Mouse (Mus musculus) telencephalon, adult 2 months (tissue): Measurements from ENCODE around the gene Cfap54.

Source experiments
- DNase-seq: peaks from one replicate; pipeline ENCODE4 v3.0.0-alpha.2; 2011; ENCODE audit warnings: low read depth, low spot score

Cfap54 gene

DNA sequence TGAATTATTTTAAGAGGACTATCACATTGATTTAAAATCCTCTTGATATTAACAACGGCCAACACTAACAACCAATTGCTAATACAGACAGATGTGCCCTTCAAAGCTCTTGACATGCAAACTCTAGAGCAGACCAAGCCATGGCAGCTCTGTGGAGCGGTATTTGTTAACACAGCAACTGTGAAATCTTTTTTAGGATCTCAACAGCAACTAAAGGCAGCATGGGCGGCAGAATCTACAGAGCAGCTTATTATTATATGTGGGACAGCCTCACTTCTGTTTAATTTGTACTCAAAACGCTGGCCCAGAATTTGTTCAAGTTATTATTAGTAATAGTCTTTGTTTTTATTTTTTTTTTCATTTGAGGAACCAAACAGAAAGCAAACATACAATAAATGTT is 28.1 kb downstream of the Cfap54 start:
- no peak for DNase-seq

DNA sequence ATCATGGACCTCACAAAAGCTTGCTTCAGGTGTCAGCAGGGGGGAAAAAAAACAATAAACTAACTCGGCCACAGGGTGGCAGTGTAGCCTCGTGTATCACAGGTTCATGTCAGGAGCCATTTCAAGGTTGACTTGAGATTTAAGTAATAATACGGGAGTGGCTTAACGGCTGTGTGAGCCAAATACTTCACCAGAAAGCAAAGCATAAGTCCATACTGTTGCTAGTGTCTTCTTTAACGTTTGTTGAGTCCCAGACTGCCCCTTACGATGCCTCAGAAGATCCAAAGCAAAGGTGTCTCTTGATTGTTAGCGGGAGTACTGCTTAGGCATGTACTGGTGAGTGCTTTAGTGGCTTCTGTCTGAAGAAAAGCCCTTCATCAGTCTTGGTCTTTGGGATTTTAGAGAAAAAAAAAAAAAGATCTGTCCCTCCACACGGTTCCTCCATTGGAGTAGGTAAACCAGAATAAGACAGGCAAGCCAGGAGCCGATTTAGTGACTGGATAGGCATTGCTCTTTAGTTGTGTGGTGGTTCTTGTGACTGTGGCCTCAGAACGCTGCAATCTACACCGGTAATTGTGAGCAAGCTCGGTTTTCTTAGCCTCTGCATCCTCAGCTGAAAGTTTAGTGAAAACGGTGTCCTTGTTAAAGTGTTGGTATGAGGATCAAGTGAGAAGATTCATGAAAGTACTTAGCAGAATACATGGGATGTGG is 30.2 kb downstream of the Cfap54 start:
- DNase-seq: peak; percentile 82

DNA sequence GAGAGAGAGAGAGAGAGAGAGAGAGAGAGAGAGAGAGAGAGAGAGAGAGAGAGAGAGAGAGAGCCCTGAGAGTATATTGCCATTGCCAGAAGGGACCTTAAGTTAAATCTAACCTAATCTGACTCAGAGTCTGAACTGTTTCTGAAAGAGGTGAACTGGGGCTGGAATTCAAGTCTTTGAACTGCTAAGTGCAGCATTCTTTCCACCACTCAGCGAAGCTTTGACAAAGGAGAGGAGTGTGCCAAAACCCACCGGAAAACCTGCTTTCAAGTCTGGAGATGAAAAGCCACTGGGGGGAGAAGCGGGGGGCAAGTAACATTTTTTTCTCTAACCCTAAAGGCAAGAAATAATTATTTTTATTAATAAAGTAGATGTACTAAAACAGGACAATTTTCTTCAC is 30.8 kb downstream of the Cfap54 start:
- DNase-seq: no peak

DNA sequence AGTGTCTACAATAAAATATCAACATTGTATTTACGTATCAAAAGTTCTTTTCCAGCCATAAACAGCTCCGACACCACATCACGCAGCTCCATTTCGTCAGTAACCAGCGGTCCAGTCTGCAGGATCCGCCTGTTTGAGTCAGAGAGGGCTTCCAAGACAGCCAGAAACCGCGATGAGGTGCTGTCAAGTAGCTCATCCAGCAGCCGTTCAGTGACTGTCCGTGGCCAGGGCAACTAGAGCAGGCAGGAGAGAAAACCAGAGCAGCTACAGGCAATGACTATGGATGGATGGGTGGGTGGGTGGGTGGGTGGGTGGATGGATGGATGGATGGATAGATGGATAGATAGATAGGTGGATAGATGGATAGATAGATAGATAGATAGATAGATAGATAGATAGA is 38.2 kb downstream of the Cfap54 start:
- DNase-seq: no peak

DNA sequence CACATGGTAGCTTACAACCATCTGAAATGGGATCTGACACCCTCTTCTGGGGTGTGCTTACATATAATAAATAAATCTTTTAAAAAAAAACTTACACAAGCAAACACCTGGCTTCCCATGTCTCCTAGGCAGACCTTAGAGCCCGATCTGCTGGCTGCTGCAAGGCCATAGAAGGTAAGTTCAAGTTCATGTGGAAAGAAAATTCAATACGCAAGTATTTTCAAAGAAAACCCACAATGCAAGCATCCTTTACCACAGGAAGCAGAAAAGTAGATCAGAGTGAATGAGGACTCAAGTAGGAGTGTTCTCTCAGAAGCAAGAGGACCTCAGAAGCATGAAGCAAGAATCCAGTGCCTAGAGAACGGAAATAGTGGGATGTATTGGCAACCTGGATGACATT is 39.6 kb downstream of the Cfap54 start:
- no peak for DNase-seq

DNA sequence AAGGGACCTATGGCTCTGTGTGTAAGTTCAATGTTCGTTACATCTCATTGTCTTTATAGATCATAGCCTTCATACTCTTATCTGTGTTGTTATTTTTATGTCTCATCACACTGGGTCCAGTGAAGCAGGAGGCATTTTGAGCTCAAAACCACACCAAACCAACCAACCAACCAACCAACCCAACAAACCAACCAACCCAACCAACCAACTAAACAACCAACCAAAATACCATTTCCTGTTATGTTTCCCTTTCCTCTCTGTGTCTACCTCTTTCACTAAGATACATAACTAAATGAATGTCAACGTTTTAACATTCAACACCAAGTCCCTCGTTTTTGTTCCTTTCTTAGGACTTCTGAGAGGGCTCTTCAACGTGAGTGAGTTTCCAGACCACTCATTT is 40.0 kb downstream of the Cfap54 start:
- no peak for DNase-seq

DNA sequence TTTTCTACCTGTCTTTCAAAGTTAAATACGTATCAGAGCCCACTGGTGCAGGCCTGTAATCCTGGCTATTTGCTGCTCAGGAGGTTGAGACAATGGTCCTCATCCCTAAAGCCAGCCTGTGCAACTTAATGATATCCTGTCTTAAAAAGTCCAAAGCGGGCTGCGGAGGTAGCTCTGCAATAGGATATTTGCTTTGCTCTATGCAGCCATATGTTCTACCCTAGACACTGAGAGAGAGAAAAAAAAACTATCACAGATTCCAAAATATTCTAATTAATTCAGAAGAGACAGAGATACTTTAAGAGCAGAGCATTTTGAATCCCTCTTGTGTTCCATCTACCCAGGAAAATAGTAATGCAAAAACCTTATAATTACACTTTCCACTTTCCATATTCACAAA is 44.9 kb downstream of the Cfap54 start:
- DNase-seq: no peak

DNA sequence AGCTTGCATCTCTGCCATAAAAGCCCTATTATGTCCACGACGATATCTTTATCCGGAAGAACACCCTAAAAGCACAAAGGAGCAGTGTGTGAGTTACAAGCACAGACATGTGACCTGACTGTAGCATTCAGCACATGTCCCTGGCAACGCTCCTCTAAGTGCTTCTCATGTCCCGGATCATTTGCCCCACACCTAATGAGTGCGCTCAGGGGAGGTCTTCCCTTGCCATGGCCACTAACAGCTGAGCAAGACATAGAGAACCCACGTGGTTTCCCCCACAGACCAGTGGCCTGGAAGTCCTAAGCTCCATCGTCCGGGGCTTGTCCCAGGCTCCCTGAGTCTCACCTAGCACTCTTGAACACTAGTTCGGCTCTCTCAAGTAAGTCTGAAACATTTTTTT is 45.9 kb downstream of the Cfap54 start:
- no peak for DNase-seq

DNA sequence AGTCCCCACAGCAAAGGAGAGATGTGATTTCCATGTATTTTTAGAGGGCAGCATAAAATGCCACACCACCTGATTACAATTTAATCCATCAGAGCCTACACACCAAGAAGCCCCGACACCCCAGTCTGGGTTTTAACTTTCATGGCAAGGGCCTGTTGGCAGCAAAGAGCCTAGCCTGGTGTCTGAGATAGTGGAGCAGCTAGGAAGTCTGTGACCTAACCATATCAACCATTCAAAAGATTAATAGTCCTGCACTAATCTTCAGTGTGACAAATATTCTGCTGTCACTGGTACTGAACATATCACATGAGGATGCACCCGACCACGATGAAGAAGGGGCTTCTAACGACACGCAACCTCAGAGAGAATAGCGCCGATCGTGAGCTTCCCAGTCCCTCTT is 58.1 kb downstream of the Cfap54 start:
- DNase-seq: no peak

DNA sequence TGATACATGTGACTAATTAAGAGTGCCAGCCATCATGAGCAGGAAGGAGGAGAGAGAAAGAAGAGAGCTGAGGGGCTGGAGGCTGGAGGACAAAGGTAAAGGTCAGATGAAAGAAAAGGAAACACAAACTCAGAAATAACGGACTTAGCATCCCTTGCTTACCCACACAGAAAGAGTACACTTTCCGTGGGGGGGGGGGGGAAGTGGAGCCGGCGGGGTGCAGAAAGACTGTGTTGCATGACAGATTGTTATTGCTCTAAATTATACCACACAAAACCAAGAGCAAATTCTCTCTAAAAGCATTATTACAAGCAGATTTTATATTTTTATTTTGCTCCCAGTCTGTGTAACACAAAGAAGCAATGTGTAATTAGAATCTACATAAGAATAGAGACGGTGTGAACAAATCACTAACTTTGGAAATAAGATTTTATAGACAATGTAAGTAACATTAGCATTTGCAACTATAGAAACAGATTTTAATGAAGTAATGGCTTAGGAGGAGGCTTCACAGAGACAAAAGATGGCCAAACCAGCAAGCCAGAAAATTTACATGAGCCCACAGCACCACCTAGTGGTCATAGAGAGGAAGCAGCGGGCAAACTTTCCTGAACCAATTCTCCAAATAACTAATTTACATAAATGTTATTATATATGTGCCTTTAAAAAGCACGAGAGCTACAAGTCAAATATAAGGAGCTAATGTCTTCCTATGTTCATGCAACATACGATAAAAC is 67.2 kb downstream of the Cfap54 start:
- DNase-seq: peak; percentile 36

DNA sequence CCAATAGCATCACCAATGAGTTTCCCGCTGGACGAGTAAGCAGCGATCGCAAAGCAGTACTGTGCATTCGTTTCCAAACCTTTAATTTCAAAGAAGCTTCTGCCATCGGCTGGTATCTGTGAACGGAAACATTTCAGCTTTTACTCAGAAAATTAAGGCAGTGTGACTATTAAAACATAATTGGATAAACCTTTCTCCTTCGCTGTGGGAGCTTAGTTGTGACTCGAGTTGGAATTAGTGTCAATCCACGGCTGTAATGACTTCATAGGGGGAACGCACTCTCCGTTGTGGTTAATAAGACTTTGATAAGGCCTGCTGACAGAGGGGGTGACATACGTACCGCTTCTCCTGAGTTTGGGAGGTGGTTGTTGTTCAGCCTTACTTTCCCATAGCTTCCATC is 70.3 kb downstream of the Cfap54 start:
- no peak for DNase-seq

DNA sequence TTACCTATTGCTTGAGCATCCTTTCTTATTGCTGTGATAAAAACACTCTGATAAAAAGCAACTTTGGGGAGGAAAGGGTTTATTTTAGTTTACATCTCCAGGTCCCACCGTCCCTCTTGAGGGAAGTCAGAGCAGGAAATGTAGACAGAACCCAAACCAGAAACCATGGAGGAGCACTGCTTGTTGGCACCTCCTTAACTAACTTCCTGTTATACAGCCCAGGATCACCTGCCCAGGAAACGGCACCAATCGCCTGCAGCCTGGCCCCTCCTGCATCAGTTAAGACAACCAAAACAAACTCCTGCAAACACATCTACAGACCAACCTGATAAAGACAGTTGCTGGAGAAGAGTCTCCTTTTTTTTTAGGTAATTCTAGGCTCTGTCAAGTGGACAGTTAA is 74.4 kb downstream of the Cfap54 start:
- no peak for DNase-seq

DNA sequence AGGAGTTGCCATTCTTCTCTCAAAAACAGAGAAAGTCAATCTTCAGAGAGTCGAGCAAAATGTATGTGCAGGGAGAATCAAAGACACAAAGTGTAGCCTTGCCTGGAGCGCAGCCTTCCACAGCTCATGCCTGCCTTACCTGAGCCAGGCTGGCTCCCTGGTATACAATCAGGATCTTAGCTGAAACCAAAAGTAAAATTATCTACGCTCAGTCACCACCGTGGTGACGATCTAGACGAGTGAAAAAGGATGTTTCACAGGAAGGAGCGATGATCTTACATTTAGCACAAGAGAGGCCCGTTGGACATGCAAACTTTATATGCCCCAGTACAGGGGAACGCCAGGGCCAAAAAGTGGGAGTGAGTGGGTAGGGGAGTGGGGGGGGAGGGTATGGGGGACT is 75.0 kb downstream of the Cfap54 start:
- DNase-seq: no peak

DNA sequence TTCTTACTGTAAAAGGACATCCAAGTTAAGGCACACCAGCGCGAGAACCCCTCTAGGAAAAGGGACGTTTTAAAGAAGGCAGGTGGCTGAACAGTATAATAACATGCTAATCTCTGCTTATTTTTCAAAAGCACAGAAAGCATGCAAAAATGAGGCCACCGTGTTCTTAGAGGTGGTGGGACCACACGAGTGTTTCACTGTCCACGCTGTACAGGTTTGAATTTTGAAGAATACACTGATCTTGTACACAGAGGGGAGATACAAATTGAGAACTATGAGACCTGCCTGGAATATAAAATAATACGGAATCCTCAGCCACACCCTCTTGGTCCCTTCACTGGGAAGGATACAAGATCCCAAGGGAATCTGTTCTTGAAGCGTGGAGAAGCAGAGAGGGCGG is 82.9 kb downstream of the Cfap54 start:
- DNase-seq: no peak

DNA sequence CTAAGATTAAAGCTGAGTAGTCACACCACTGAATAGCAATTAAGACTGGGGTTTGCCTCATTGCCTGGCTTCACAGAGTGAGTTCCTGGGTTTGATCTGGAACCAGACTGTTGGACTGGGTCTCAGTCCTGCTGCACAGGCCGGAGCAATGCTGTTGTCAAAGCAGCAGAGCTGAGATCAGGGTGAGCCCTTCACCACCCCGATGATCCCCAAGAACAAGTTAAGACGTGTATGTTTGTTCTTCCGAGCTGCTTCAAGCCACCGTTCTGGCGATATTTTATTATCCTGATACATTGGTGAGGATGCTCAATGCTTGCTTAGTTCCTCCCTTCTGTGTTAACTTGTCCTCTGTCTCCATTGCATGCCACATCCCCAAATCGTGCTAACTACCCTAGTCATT is 86.2 kb downstream of the Cfap54 start:
- DNase-seq: no peak

DNA sequence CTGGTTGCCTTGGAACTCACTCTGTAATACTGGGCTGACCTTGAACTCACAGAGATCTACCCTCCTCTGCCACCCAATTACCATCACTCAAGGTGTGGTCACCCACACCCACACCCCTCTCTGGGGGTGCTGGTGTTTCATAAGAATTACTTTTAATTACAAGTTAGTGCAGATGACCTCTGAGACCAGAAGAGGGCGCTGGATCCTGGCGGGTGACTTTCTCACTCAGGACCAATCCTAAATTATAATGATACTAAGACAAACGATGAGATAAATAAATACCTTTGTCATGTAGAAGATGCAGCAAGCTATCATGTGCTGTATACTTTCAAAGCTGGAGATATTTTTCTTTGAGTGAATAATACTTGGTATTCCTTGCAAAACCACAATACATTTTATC is 87.1 kb downstream of the Cfap54 start:
- DNase-seq: no peak

DNA sequence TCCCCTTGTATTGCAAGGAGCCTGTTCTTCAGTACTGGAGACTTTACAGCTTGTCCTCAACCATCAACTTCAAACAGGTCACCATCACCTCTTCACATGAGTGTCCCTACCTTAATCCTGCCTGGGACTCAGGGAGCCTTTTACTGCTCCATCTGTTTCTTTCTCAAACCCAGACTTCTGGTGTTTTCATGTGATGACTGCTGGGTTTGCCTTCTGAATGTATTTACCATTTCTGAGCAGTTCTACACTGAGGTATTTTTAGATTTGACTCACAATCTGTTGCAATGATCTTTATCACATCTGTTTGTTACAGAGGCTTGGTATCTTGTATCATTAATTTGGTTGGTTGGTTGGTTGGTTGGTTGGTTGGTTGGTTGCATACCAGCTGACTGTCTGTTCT is 88.9 kb downstream of the Cfap54 start:
- DNase-seq: peak; percentile 45

DNA sequence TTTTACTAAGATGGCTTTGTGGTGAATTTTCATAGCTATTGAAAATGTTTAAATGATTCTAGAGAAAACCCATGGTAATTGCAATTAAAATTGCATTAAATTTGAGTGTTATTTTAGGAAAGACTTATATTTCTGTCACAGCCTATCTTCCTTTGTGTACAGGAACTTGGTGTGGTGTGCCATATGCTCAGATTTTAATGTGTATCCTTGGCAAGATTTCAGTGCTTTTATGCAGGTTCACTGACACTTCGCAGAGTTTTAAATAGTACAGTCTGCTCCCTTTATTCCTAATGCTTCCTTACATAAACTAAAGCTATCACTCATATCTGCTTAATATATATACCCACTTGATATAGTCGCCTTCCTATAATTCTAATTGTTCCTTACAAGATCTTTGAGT is 90.8 kb downstream of the Cfap54 start:
- DNase-seq: peak; percentile 38

DNA sequence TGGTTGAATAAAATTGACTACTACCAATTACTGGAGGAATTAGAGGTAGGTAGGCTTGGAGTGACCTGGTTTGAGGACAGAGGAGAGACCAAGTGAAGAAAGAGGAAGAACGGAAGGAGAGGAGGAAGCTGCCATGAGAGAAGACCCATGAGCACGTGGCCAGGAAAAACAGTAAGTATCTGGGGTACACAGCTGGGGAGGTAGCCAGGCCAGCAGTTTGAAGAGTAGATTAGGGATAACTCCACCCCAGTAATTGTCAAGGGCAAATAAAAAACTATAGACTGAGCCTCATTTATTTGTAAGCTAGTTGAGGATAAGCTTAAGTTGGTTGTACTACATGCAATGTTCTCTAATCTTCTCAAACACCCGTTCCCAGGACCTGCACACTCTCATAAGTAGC is 116.3 kb downstream of the Cfap54 start:
- DNase-seq: no peak

DNA sequence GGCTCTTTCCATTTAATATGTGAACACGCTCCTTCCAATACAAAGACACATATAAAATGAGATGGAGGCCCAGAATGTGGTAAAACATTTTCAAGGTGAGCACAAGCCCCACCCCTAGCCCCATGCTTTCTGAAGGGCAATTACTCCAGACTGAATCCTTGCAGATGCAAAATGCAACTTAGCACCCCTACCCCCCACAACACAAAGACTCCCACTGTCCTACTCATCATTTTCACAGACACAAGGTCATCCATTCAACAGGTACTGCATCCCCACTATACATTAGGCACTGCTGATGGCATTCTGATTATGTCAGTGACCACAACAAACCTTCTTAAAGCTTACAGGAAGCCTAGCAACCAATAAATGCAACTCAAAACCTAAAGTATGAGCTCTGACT is 131.4 kb downstream of the Cfap54 start:
- no peak for DNase-seq

DNA sequence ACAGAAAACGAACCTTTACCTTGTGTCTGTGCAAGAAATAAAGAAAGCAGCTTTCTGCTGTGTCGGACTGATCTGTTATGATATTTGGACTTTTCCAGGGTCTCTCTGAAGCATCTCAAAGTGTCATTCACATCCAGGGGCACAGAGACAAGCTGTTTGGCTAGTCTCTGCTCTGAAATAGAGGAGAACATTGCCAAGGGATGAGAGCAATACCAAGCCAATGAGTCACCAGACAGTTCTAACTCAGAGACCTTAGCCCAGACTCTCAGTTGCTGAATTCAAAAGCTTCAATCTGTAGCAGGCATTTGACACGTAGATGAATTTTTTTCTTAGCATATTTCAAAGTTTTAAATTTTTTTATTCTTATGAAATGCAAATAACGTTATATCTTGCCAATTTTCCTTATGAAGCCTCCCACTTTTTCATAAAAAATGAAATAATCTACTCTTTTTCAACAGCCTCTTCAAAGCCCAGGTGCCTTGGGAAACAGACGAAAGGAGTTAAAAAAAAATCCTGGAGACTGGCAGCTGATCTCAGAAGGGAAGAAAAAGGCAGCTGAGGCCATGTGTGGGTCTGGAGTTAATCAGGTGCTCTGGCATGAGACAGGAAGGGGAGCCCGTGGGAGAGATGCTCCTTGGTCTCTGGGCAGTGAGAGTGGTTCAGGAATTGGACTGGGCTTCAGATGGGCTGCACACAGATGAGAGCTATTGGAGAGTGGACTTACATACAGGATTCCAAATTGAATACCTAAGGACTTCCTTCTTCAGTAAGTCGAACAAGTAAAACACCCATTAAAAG is 138.4 kb downstream of the Cfap54 start:
- no peak for DNase-seq

DNA sequence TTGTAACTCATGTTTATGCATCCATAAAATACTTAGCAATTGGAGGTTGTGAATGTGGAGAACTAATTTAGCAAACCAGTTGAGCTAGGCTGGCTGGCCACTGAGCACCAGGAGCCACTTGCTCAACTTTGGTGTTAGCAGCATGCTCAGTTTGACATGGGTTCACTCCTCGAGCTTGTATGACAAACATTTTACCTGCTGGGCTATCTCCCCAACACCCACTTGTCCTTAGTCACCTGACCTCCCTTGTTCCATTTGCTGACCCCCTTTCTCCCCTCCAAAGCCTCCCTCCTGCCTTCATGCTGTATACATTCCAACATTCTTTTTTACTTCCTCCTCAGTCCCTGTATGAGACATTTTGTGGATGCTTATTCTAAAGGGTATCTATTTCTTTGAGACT is 139.8 kb downstream of the Cfap54 start:
- no peak for DNase-seq
